Mouse (Mus musculus) limb, embryonic 15.5 days (tissue): ENCODE data around the gene Ddx46. TPM values are rescaled to one million over a fixed set of nuclear protein-coding genes. Genes with fewer than 3 reads are reported as not detected.

Experiments
- ATAC-seq: fragments of 200-750 bp; cut with Nextera tagmentation; 2 replicates; pipeline ENCODE4 v1.8.0; 2017; ENCODE audit warnings: low read depth, moderate TSS enrichment; ENCODE audit not compliant: insufficient number of reproducible peaks, low FRiP score, low TSS enrichment
- H3K27ac ChIP-seq: fragments of 300-500 bp; sonication (generic); 2 replicates; pipeline ENCODE4 v1.5.1; 2015; ENCODE audit warnings: moderate library complexity, mild to moderate bottlenecking, inconsistent platforms
- H3K27me3 ChIP-seq: fragments of 300-500 bp; sonication (generic); 2 replicates; pipeline ENCODE4 v1.6.1; 2015; ENCODE audit warnings: inconsistent platforms
- H3K36me3 ChIP-seq: fragments of 300-500 bp; sonication (generic); 2 replicates; pipeline ENCODE4 v1.6.1; 2015; ENCODE audit warnings: inconsistent platforms
- H3K4me1 ChIP-seq: fragments of 300-500 bp; sonication (generic); 2 replicates; pipeline ENCODE4 v1.6.1; 2015; ENCODE audit warnings: inconsistent platforms
- H3K4me2 ChIP-seq: fragments of 300-500 bp; sonication (generic); 2 replicates; pipeline ENCODE4 v1.6.1; 2015; ENCODE audit warnings: mild to moderate bottlenecking, inconsistent platforms
- H3K4me3 ChIP-seq: fragments of 300-500 bp; sonication (generic); 2 replicates; pipeline ENCODE4 v1.5.1; 2015; ENCODE audit warnings: mild to moderate bottlenecking, inconsistent platforms
- H3K9ac ChIP-seq: fragments of 300-500 bp; sonication (generic); 2 replicates; pipeline ENCODE4 v1.6.1; 2015; ENCODE audit warnings: inconsistent platforms
- H3K9me3 ChIP-seq: fragments of 300-500 bp; sonication (generic); 2 replicates; pipeline ENCODE4 v1.6.1; 2016; ENCODE audit warnings: inconsistent platforms
- WGBS: fragments of 180-500 bp; shearing (Covaris S2); methylation state at CpG from one replicate; pipeline ENCODE4 v1.1.7; 2015; 5-methylcytosine and 5-hydroxymethylcytosine counted together
- polyA plus RNA-seq: library from polyadenylated mRNA; unstranded; fragments of >200 nt; fragmentation: Nextera tagmentation; extraction: Ambion mirVana; gene quantifications from 2 replicates; pipeline ENCODE4 v1.2.1, GENCODE M21; 2015

The Ddx46 gene
- polyA plus RNA-seq, 1 experiment from 2014 or later = 33.4 TPM

DNA sequence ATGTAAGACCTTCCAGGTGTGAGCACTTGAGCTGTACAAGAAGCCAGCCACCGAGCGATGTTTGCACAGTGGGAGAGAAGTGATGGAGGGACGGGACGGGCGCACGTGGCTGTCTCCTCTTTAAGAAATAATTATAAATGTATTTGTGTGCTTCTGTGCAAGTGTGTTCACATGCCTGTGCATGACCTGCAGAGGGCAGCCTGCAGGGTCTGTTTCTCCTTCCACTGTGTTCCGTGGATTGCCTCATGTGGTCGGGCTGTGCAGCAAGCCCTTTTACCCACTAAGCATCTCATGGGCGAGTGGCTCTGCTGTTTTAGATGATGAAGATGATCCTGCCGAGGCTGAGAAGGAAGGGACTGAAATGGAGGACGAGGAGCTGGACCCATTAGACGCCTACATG, 15.3 kb downstream of the Ddx46 start:
- Histone ChIP-seq H3K4me1 (no peaks in the 10 kb centered on the region), H3K4me2 (no peak overlapping the region), H3K4me3 (no peak overlapping the region), H3K9me3 (no peaks in the 10 kb centered on the region), H3K9ac (no peak overlapping the region), H3K27me3 (no peaks in the 10 kb centered on the region), H3K27ac (no peak overlapping the region), H3K36me3 (peaks cover 97% of the 10 kb centered on the region)
- 86% methylated on average over 12 of the region's 12 CpGs for WGBS
- ATAC-seq = no peak

DNA sequence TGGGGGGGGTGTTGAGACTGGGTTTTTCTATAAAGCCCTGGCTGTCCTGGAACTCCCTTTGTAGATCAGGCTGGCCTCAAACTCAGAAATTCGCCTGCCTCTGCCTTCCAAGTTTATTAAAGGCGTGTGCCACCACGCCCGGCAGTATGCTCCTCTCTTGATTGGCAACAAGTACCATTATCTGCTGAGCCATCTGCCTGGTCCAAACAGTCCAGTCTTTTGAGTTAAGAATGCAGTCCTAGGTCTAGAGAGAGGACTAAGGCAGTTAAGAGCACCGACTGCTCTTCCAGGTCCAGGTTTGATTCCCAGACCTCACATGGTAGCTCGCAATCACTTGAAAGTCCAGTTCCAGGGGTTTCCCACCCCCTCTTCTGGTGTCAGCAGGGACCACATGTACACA, 16.2 kb downstream of the Ddx46 start:
- Histone ChIP-seq H3K27ac (no peak overlapping the region), H3K36me3 (peaks cover 97% of the 10 kb centered on the region), H3K9me3 (no peaks in the 10 kb centered on the region), H3K4me3 (no peak overlapping the region), H3K27me3 (no peaks in the 10 kb centered on the region), H3K4me2 (no peak overlapping the region), H3K4me1 (no peaks in the 10 kb centered on the region), H3K9ac (no peak overlapping the region)
- WGBS = 88% methylated on average over 6 of the region's 6 CpGs
- ATAC-seq = no peak

- Histone ChIP-seq H3K9ac (no peak overlapping the region), H3K36me3 (peaks cover 88% of the 10 kb centered on the region), H3K4me2 (no peak overlapping the region), H3K27me3 (no peaks in the 10 kb centered on the region), H3K4me1 (no peaks in the 10 kb centered on the region), H3K27ac (no peak overlapping the region), H3K4me3 (no peak overlapping the region), H3K9me3 (no peaks in the 10 kb centered on the region)
- 82% methylated on average over 6 of the region's 6 CpGs for WGBS
- no peak for ATAC-seq
Measured at GRCm38 (mm10) chr13:55668550-55668949, 33.7 kb downstream of the Ddx46 start.

DNA sequence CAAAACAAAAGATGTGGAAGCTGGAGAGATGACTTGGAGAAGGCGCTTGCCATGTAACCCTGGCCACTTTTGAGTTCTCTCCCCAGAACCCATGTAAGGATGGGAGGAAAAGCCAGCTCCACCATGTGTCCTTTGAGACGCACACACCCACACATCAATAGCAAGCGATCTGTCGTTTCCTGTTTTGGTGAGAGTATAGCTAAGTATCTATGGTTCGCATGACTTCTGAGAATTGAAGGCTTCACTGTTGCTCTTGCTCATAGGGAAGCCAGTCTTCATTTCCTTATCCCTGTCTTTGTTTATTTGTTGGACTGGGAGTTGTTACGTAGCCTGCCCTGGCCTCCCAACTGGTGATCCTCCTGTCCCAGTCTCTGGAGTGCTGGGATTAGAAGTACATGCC, 37.9 kb downstream of the Ddx46 start:
- no peaks in the 10 kb centered on the region for H3K4me1 ChIP-seq
- no peak overlapping the region for H3K4me2 ChIP-seq
- H3K27me3 ChIP-seq = no peaks in the 10 kb centered on the region
- H3K36me3 ChIP-seq = peaks cover 86% of the 10 kb centered on the region
- no peak overlapping the region for H3K9ac ChIP-seq
- no peak for ATAC-seq
- H3K9me3 ChIP-seq = no peaks in the 10 kb centered on the region
- WGBS = 89% methylated on average over 6 of the region's 6 CpGs
- no peak overlapping the region for H3K4me3 ChIP-seq
- H3K27ac ChIP-seq = no peak overlapping the region

GRCm38 (mm10) chr13:55677364-55677763, 42.5 kb downstream of the Ddx46 start:
- H3K27ac ChIP-seq = no peak overlapping the region
- ATAC-seq = no peak
- no peaks in the 10 kb centered on the region for H3K9me3 ChIP-seq
- 69% methylated on average over 8 of the region's 8 CpGs for WGBS
- no peak overlapping the region for H3K4me3 ChIP-seq
- no peaks in the 10 kb centered on the region for H3K27me3 ChIP-seq
- no peak overlapping the region for H3K9ac ChIP-seq
- H3K4me2 ChIP-seq = no peak overlapping the region
- H3K4me1 ChIP-seq = no peaks in the 10 kb centered on the region
- H3K36me3 ChIP-seq = peaks cover 87% of the 10 kb centered on the region

GRCm38 (mm10) chr13:55682201-55682600, 47.4 kb downstream of the Ddx46 start:
- H3K4me1 ChIP-seq = no peaks in the 10 kb centered on the region
- no peak overlapping the region for H3K27ac ChIP-seq
- H3K9me3 ChIP-seq = no peaks in the 10 kb centered on the region
- H3K36me3 ChIP-seq = peaks cover 49% of the 10 kb centered on the region
- H3K4me2 ChIP-seq = no peak overlapping the region
- H3K27me3 ChIP-seq = no peaks in the 10 kb centered on the region
- H3K9ac ChIP-seq = no peak overlapping the region
- no peak overlapping the region for H3K4me3 ChIP-seq
- ATAC-seq = no peak
- 83% methylated on average over 9 of the region's 9 CpGs for WGBS

DNA sequence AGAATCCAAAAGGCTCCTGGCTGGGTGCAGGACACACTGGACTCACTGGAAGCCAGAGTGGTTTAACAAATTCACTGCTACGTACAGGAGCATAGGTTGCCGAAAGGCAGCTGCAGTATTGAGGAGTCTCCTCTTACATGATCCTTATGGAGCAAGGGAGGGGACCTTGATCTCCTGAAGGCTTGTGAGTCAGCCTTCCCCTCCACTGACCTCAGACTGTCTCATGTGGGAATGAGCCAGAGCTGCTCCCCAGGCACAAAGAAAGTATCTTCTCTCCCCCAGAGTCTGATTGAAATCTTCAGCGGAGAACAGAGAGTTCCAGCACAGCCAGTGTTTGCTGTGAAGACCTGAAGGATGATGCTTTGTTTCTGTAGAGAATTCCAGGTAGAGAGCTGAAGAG, 48.8 kb downstream of the Ddx46 start:
- no peak for ATAC-seq
- H3K27me3 ChIP-seq = no peaks in the 10 kb centered on the region
- peaks cover 36% of the 10 kb centered on the region for H3K36me3 ChIP-seq
- no peaks in the 10 kb centered on the region for H3K4me1 ChIP-seq
- 83% methylated on average over 3 of the region's 3 CpGs for WGBS
- no peak overlapping the region for H3K27ac ChIP-seq
- H3K4me2 ChIP-seq = no peak overlapping the region
- H3K9me3 ChIP-seq = no peaks in the 10 kb centered on the region
- no peak overlapping the region for H3K9ac ChIP-seq
- no peak overlapping the region for H3K4me3 ChIP-seq

DNA sequence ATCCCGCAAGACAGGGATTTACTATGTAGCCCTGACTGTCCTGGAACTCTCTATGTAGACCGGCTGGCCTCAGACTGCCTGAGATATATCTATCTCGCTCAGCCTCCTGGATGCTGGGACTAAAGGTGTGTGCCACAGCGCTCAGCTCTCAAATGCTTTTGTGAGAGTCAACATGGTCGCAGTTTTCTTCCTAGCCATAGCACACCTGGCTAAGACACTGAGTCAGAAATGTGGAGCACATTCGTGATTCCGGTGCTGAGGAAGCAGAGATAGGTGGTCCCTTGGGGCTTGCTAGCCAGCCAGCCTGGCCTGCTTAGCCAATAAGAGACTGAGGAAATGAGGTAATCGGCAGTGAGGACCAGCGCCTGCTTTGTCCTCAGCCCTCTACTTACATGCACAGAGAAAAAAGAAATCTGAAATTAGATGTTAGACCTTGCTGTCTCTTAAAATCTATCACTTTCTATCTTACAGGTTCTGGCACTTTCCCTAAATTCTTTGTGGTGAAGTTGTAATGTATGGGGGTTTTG, 51.3 kb downstream of the Ddx46 start:
- no peak overlapping the region for H3K27ac ChIP-seq
- no peak overlapping the region for H3K9ac ChIP-seq
- no peak overlapping the region for H3K4me3 ChIP-seq
- no peaks in the 10 kb centered on the region for H3K9me3 ChIP-seq
- no peak for ATAC-seq
- H3K4me2 ChIP-seq = no peak overlapping the region
- no peaks in the 10 kb centered on the region for H3K27me3 ChIP-seq
- WGBS = 58% methylated on average over 9 of the region's 9 CpGs
- H3K4me1 ChIP-seq = no peaks in the 10 kb centered on the region
- peaks cover 14% of the 10 kb centered on the region; the same call in 1 of the 2 replicates for H3K36me3 ChIP-seq

DNA sequence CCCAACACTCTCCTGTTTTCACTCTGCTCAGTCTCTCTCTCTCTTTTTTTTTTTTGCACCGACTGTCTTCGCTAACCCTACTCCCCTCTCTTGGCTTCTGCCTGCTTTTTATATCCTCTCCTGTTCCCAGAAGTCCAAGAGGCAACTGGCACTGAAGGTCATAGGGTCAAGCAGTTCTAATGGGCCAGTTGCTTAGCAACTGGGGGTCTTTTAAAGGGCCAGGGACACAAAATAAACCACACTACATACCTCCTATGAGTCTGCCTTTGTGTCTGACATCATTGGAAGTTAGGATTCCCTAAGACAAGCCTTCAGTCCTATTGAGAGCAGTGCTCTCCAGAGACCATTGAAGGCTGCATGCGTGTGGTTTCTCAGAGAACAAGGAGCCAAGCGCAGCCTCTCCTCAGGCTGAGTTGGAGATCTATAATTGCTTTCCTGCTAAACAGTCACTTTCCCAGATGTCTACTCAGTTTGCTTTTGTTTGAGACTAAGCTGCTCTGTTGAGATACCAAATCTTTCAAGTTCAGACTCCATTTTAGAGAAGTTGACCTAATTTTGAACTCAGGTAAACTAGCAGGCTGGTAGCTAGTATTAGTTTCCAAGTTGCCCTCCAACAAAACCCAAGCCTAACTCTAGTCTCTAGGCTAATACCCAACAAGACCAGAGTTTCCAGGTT, 53.2 kb downstream of the Ddx46 start:
- H3K9ac ChIP-seq = no peak overlapping the region
- ATAC-seq = no peak
- no peaks in the 10 kb centered on the region for H3K36me3 ChIP-seq
- 34% methylated on average over 4 of the region's 4 CpGs for WGBS
- H3K4me3 ChIP-seq = no peak overlapping the region
- 0 out of 2 replicates have a peak, but pooled peaks cover 5% of the 10 kb centered on the region for H3K4me1 ChIP-seq
- H3K27ac ChIP-seq = no peak overlapping the region
- H3K27me3 ChIP-seq = no peaks in the 10 kb centered on the region
- H3K9me3 ChIP-seq = no peaks in the 10 kb centered on the region
- H3K4me2 ChIP-seq = no peak overlapping the region

- H3K9me3 ChIP-seq = no peaks in the 10 kb centered on the region
- ATAC-seq = peak; percentile 90
- H3K4me2 ChIP-seq = peak within 1 kb of the TSS; percentile 70
- H3K9ac ChIP-seq = peak within 1 kb of the TSS; percentile 99
- no peaks in the 10 kb centered on the region for H3K27me3 ChIP-seq
- peak within 1 kb of the TSS; percentile 97 for H3K27ac ChIP-seq
- WGBS = 1% methylated on average over 51 of the region's 51 CpGs
- H3K36me3 ChIP-seq = no peaks in the 10 kb centered on the region
- H3K4me1 ChIP-seq = peaks cover 19% of the 10 kb centered on the region
- peak within 1 kb of the TSS; percentile 88 for H3K4me3 ChIP-seq
Measured at GRCm38 (mm10) chr13:55692535-55693242, 57.9 kb downstream of the Ddx46 start, which contains the start of gene B230219D22Rik. B230219D22Rik (plus strand) TSS chr13:55693124.

GRCm38 (mm10) chr13:55693243-55693721, 58.5 kb downstream of the Ddx46 start:
- Histone ChIP-seq H3K4me3 (peak overlapping the region; percentile 88), H3K9ac (peak overlapping the region; percentile 99), H3K4me1 (peaks cover 19% of the 10 kb centered on the region), H3K4me2 (peak overlapping the region; percentile 70), H3K27me3 (no peaks in the 10 kb centered on the region), H3K27ac (peak overlapping the region; percentile 97), H3K9me3 (no peaks in the 10 kb centered on the region), H3K36me3 (peaks cover 2% of the 10 kb centered on the region; the same call in 1 of the 2 replicates)
- under 1% methylated on average over 51 of the region's 70 CpGs for WGBS
- ATAC-seq = peak; percentile 73

DNA sequence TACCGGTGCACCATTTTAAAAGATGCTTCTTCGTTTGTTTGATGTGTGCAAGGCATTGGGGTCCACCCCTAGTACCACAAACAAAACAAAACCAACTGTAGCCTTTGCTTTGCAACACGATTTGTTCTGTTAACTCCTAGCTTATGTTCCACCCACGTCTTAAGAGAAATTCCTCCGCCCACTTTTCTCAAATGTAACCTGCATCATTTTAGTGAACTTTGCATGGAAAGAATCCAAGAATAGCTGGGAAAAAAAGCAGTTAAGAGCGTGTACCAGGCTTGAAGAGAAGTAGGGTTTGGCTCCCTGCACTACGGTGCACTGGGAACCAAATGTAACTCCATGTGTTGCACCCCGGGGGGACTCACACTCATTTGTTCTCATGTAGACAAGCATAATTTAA, 59.3 kb downstream of the Ddx46 start:
- H3K27ac ChIP-seq = peak overlapping the region; percentile 65
- no peaks in the 10 kb centered on the region for H3K27me3 ChIP-seq
- peak overlapping the region; percentile 88 for H3K4me3 ChIP-seq
- WGBS = 4% methylated on average over 8 of the region's 8 CpGs
- H3K4me2 ChIP-seq = peak overlapping the region; percentile 70
- H3K4me1 ChIP-seq = peaks cover 19% of the 10 kb centered on the region
- peaks cover 11% of the 10 kb centered on the region for H3K36me3 ChIP-seq
- H3K9me3 ChIP-seq = no peaks in the 10 kb centered on the region
- no peak for ATAC-seq
- H3K9ac ChIP-seq = peak overlapping the region; percentile 99
